Mouse (Mus musculus) myocyte (in vitro differentiated cells): ENCODE data around the gene Cela3a. TPM values are rescaled to one million over a fixed set of nuclear protein-coding genes. Genes with fewer than 3 reads are reported as not detected.
"Not testable (repeated sequence)": the region's sequence is repeated elsewhere in the genome, so short reads cannot be mapped to it uniquely, and the experiment has no call there.

Experiments used
- H3K27me3 ChIP-seq: one replicate; pipeline ENCODE4 v1.6.1; 2011; ENCODE audit not compliant: control insufficient read depth, insufficient read depth, insufficient read length
- H3K36me3 ChIP-seq: one replicate; pipeline ENCODE4 v1.6.1; 2011; ENCODE audit not compliant: control insufficient read depth, insufficient read depth
- H3K4me2 ChIP-seq: one replicate; pipeline ENCODE4 v1.6.1; 2011; ENCODE audit warnings: low read depth, control low read depth
- H3K4me3 ChIP-seq: one replicate; pipeline ENCODE4 v1.5.1; 2011; ENCODE audit warnings: mild to moderate bottlenecking, control low read depth, moderate library complexity
- H3K79me2 ChIP-seq: one replicate; pipeline ENCODE4 v1.6.1; 2011; ENCODE audit not compliant: control insufficient read depth, insufficient read depth
- H3ac ChIP-seq: one replicate; pipeline ENCODE4 v1.6.1; 2011; ENCODE audit not compliant: control insufficient read depth, insufficient read length
- CEBPB ChIP-seq: IDR thresholded peaks from 2 replicates; pipeline ENCODE4 v1.6.1; 2011; ENCODE audit warnings: mild to moderate bottlenecking, moderate library complexity; ENCODE audit not compliant: poor library complexity, insufficient read depth, severe bottlenecking
- E2F4 ChIP-seq: IDR thresholded peaks from one replicate; pipeline ENCODE4 v1.6.1; 2011; ENCODE audit warnings: mild to moderate bottlenecking, control low read depth, moderate library complexity; ENCODE audit not compliant: insufficient read depth
- MAX ChIP-seq: IDR thresholded peaks from one replicate; pipeline ENCODE4 v1.6.1; 2011; ENCODE audit warnings: low read depth, mild to moderate bottlenecking, control low read depth
- MYOD1 ChIP-seq, 3 experiments: IDR thresholded peaks; one replicate each; pipeline ENCODE4 v1.6.1; 2011; ENCODE audit warnings: control low read depth in 2 of 3, low read depth in 2 of 3, mild to moderate bottlenecking in 2 of 3, moderate library complexity in 1 of 3; ENCODE audit not compliant: insufficient read length in 2 of 3, control insufficient read depth in 1 of 3
- MYOG ChIP-seq, 3 experiments: IDR thresholded peaks; one replicate each; pipeline ENCODE4 v1.6.1; 2011; ENCODE audit warnings: control low read depth in 2 of 3, low read depth in 2 of 3, mild to moderate bottlenecking in 2 of 3; ENCODE audit not compliant: insufficient read length in 2 of 3, control insufficient read depth in 1 of 3, insufficient read depth in 1 of 3
- POLR2A ChIP-seq: IDR thresholded peaks from one replicate; pipeline ENCODE4 v1.6.1; 2011; ENCODE audit warnings: low read depth, mild to moderate bottlenecking, control low read depth, moderate library complexity; ENCODE audit not compliant: insufficient read length
- POLR2AphosphoS2 ChIP-seq: IDR thresholded peaks from one replicate; pipeline ENCODE4 v1.6.1; 2011; ENCODE audit warnings: low read depth, control low read depth; ENCODE audit not compliant: insufficient read length
- REST ChIP-seq: IDR thresholded peaks from one replicate; pipeline ENCODE4 v1.6.1; 2011; ENCODE audit warnings: mild to moderate bottlenecking, control low read depth, moderate library complexity; ENCODE audit not compliant: insufficient read depth, insufficient read length
- SRF ChIP-seq: IDR thresholded peaks from one replicate; pipeline ENCODE4 v1.6.1; 2011; ENCODE audit warnings: low read depth; ENCODE audit not compliant: control insufficient read depth, insufficient read length
- TCF12 ChIP-seq: IDR thresholded peaks from one replicate; pipeline ENCODE4 v1.6.1; 2011; ENCODE audit warnings: mild to moderate bottlenecking, control low read depth; ENCODE audit not compliant: poor library complexity, insufficient read depth, severe bottlenecking
- TCF3 ChIP-seq: IDR thresholded peaks from one replicate; pipeline ENCODE4 v1.6.1; 2011; ENCODE audit warnings: low read depth, control low read depth; ENCODE audit not compliant: insufficient read length
- USF1 ChIP-seq: IDR thresholded peaks from one replicate; pipeline ENCODE4 v1.6.1; 2011; ENCODE audit warnings: low read depth, mild to moderate bottlenecking, control low read depth, moderate library complexity
- polyA plus RNA-seq: library from polyadenylated mRNA; unstranded; fragments of >200 nt; fragmentation: generic; extraction: Trizol; gene quantifications from one replicate; pipeline ENCODE4 v1.2.1, GENCODE M21; 2012; ENCODE audit warnings: missing spikeins

Cela3a gene
- polyA plus RNA-seq, 1 experiment = 0.14 TPM

GRCm38 (mm10) chr4:137438842-137439241, 29.3 kb upstream of the Cela3a start:
- Histone ChIP-seq H3K79me2 (no peaks in the 10 kb centered on the region), H3K27me3 (no peaks in the 10 kb centered on the region)
- no peak for TF ChIP-seq POLR2AphosphoS2
- TF ChIP-seq MYOD1 (IDR thresholded peaks at IDR 0.05; ENCODE audit: control insufficient read depth in 1 of 3, insufficient read length in 2 of 3, low read depth in 2 of 3) = no peak
- no peak for TF ChIP-seq MYOG (IDR thresholded peaks at IDR 0.05; ENCODE audit: control insufficient read depth in 1 of 3, insufficient read depth in 1 of 3, insufficient read length in 2 of 3, low read depth in 2 of 3)
- no peak for TF ChIP-seq REST
- TF ChIP-seq SRF = no peak
- TF ChIP-seq POLR2A = no peak
- TF ChIP-seq TCF12 = no peak
- TF ChIP-seq CEBPB = no peak
- TF ChIP-seq TCF3 = no peak
- no peak for TF ChIP-seq MAX
- no peak for TF ChIP-seq USF1

GRCm38 (mm10) chr4:137436979-137437669, 27.5 kb upstream of the Cela3a start:
- Histone ChIP-seq H3K79me2 (no peaks in the 10 kb centered on the region), H3K36me3 (no peaks in the 10 kb centered on the region), H3K4me2 (no peak overlapping the region), H3K27me3 (no peaks in the 10 kb centered on the region), H3K4me3 (no peak overlapping the region), H3ac (no peak overlapping the region)
- no peak for TF ChIP-seq POLR2A
- no peak for TF ChIP-seq REST
- no peak for TF ChIP-seq TCF12
- no peak for TF ChIP-seq MYOG (IDR thresholded peaks at IDR 0.05; ENCODE audit: control insufficient read depth in 1 of 3, insufficient read depth in 1 of 3, insufficient read length in 2 of 3, low read depth in 2 of 3)
- no peak for TF ChIP-seq E2F4
- no peak for TF ChIP-seq POLR2AphosphoS2
- no peak for TF ChIP-seq MAX
- TF ChIP-seq USF1 = no peak
- no peak for TF ChIP-seq MYOD1 (IDR thresholded peaks at IDR 0.05; ENCODE audit: control insufficient read depth in 1 of 3, insufficient read length in 2 of 3, low read depth in 2 of 3)
- no peak for TF ChIP-seq SRF
- no peak for TF ChIP-seq CEBPB
- TF ChIP-seq TCF3 = no peak

More at GRCm38 (mm10) chr4:137438842-137439241, 29.3 kb upstream of the Cela3a start:
- Histone ChIP-seq H3ac (no peak overlapping the region), H3K36me3 (no peaks in the 10 kb centered on the region), H3K4me3 (no peak overlapping the region), H3K4me2 (no peak overlapping the region)

DNA sequence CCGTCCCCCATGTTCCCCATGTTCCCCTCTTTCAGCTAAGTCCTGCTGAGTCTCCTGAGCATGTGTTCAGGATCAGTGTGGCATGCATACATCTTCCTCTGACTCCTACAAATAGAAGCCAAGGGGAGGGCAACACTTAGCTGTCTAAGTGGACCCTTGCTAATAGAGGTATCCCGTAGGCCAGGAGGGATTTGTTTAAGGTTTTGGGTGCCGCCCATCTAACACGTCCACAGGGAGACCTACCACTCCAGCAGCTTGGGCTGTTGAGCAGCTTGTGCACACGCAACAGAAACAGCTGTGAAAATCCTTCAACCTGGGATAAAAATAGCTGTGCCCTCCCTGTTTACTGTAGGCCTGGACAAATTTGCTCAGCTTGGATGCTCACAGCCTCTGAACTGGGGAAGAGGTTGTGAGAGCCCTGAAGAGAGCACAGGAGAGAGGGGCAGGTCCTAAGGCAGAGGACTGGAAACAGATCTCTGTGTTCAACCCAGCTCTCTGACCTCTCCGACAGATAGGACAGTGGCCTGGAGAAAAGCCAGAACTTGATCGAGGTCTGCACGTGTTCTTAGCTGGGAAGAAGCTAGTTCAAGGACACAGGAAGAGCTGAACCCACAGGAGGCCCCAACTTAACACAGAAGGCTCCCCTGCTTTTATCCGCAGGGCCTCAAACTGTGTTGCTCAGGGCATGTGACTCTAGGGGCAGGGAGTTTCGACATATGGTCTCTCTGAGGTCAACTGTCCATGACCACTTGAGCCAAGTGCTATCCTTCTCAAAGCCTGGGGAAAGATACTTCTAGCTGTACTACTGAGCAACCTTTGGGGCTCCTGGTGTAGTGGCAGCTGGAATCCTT, 23.3 kb upstream of the Cela3a start:
- not testable (repeated sequence) for H3K4me3 ChIP-seq, H3ac ChIP-seq, H3K79me2 ChIP-seq, H3K36me3 ChIP-seq, H3K27me3 ChIP-seq
- peak; percentile 1 for TF ChIP-seq USF1
- peak overlapping the region; percentile 21 for H3K4me2 ChIP-seq

GRCm38 (mm10) chr4:137430502-137430901, 20.9 kb upstream of the Cela3a start, which contains the start of gene Cela3b:
Cela3b (minus strand) TSS chr4:137430540.
- Histone ChIP-seq H3K4me3 (no peak within 1 kb of the TSS), H3K27me3 (no peaks in the 10 kb centered on the region), H3K79me2 (no peaks in the 10 kb centered on the region), H3K4me2 (no peak within 1 kb of the TSS), H3ac (no peak within 1 kb of the TSS), H3K36me3 (no peaks in the 10 kb centered on the region)
- TF ChIP-seq MYOG (IDR thresholded peaks at IDR 0.05; ENCODE audit: control insufficient read depth in 1 of 3, insufficient read depth in 1 of 3, insufficient read length in 2 of 3, low read depth in 2 of 3) (peak in 1 of 3 experiments; percentile 31), POLR2A (no peak)

- TF ChIP-seq E2F4 = no peak
- no peak for TF ChIP-seq TCF3
- no peak for TF ChIP-seq USF1
- no peak for TF ChIP-seq TCF12
- TF ChIP-seq POLR2AphosphoS2 = no peak
- TF ChIP-seq CEBPB = no peak
- TF ChIP-seq MYOD1 (IDR thresholded peaks at IDR 0.05; ENCODE audit: control insufficient read depth in 1 of 3, insufficient read length in 2 of 3, low read depth in 2 of 3) = no peak
- TF ChIP-seq REST = no peak
- no peak for TF ChIP-seq MAX
- TF ChIP-seq POLR2A = no peak
- no peak for TF ChIP-seq MYOG (IDR thresholded peaks at IDR 0.05; ENCODE audit: control insufficient read depth in 1 of 3, insufficient read depth in 1 of 3, insufficient read length in 2 of 3, low read depth in 2 of 3)
- no peak for TF ChIP-seq SRF
- Histone ChIP-seq H3K36me3 (no peaks in the 10 kb centered on the region), H3K4me2 (no peak overlapping the region), H3ac (no peak overlapping the region), H3K79me2 (no peaks in the 10 kb centered on the region), H3K4me3 (no peak overlapping the region), H3K27me3 (no peaks in the 10 kb centered on the region)
Measured at GRCm38 (mm10) chr4:137417712-137418564, 8.3 kb upstream of the Cela3a start.
